Mouse (Mus musculus) limb, embryonic 15.5 days (tissue): ENCODE results near the gene Ttc38. TPM values are rescaled to one million over a fixed set of nuclear protein-coding genes. Genes with fewer than 3 reads are reported as not detected.

Source experiments
- ATAC-seq: fragments of 200-750 bp; cut with Nextera tagmentation; 2 replicates; pipeline ENCODE4 v1.8.0; 2017; ENCODE audit warnings: low read depth, moderate TSS enrichment; ENCODE audit not compliant: insufficient number of reproducible peaks, low FRiP score, low TSS enrichment
- H3K27ac ChIP-seq: fragments of 300-500 bp; sonication (generic); 2 replicates; pipeline ENCODE4 v1.5.1; 2015; ENCODE audit warnings: moderate library complexity, mild to moderate bottlenecking, inconsistent platforms
- H3K27me3 ChIP-seq: fragments of 300-500 bp; sonication (generic); 2 replicates; pipeline ENCODE4 v1.6.1; 2015; ENCODE audit warnings: inconsistent platforms
- H3K36me3 ChIP-seq: fragments of 300-500 bp; sonication (generic); 2 replicates; pipeline ENCODE4 v1.6.1; 2015; ENCODE audit warnings: inconsistent platforms
- H3K4me1 ChIP-seq: fragments of 300-500 bp; sonication (generic); 2 replicates; pipeline ENCODE4 v1.6.1; 2015; ENCODE audit warnings: inconsistent platforms
- H3K4me2 ChIP-seq: fragments of 300-500 bp; sonication (generic); 2 replicates; pipeline ENCODE4 v1.6.1; 2015; ENCODE audit warnings: mild to moderate bottlenecking, inconsistent platforms
- H3K4me3 ChIP-seq: fragments of 300-500 bp; sonication (generic); 2 replicates; pipeline ENCODE4 v1.5.1; 2015; ENCODE audit warnings: mild to moderate bottlenecking, inconsistent platforms
- H3K9ac ChIP-seq: fragments of 300-500 bp; sonication (generic); 2 replicates; pipeline ENCODE4 v1.6.1; 2015; ENCODE audit warnings: inconsistent platforms
- H3K9me3 ChIP-seq: fragments of 300-500 bp; sonication (generic); 2 replicates; pipeline ENCODE4 v1.6.1; 2016; ENCODE audit warnings: inconsistent platforms
- WGBS: fragments of 180-500 bp; shearing (Covaris S2); methylation state at CpG from one replicate; pipeline ENCODE4 v1.1.7; 2015; 5-methylcytosine and 5-hydroxymethylcytosine counted together
- polyA plus RNA-seq: library from polyadenylated mRNA; unstranded; fragments of >200 nt; fragmentation: Nextera tagmentation; extraction: Ambion mirVana; gene quantifications from 2 replicates; pipeline ENCODE4 v1.2.1, GENCODE M21; 2015

Ttc38 gene
- polyA plus RNA-seq, 1 experiment from 2014 or later: 8.0 TPM

GRCm38 (mm10) chr15:85900318-85900717, 68.2 kb downstream of the Ttc38 start:
- WGBS: 82% methylated on average over 8 of the region's 8 CpGs
- Histone ChIP-seq H3K4me1 (no peaks in the 10 kb centered on the region), H3K4me2 (no peak overlapping the region), H3K36me3 (peaks cover 61% of the 10 kb centered on the region), H3K27ac (no peak overlapping the region), H3K9ac (no peak overlapping the region), H3K9me3 (no peaks in the 10 kb centered on the region), H3K27me3 (no peaks in the 10 kb centered on the region), H3K4me3 (no peak overlapping the region)
- no peak for ATAC-seq

GRCm38 (mm10) chr15:85900801-85901200, 68.7 kb downstream of the Ttc38 start:
- no peaks in the 10 kb centered on the region for H3K4me1 ChIP-seq
- H3K27me3 ChIP-seq: no peaks in the 10 kb centered on the region
- H3K4me3 ChIP-seq: no peak overlapping the region
- ATAC-seq: no peak
- H3K27ac ChIP-seq: no peak overlapping the region
- no peaks in the 10 kb centered on the region for H3K9me3 ChIP-seq
- H3K4me2 ChIP-seq: no peak overlapping the region
- H3K9ac ChIP-seq: no peak overlapping the region
- H3K36me3 ChIP-seq: peaks cover 56% of the 10 kb centered on the region
- WGBS: 86% methylated on average over 12 of the region's 12 CpGs

GRCm38 (mm10) chr15:85902505-85902904, 70.4 kb downstream of the Ttc38 start:
- Histone ChIP-seq H3K9me3 (no peaks in the 10 kb centered on the region), H3K4me1 (no peaks in the 10 kb centered on the region), H3K4me3 (no peak overlapping the region), H3K27me3 (no peaks in the 10 kb centered on the region), H3K9ac (no peak overlapping the region), H3K36me3 (peaks cover 39% of the 10 kb centered on the region), H3K27ac (no peak overlapping the region), H3K4me2 (no peak overlapping the region)
- 84% methylated on average over 10 of the region's 10 CpGs for WGBS
- ATAC-seq: no peak

GRCm38 (mm10) chr15:85903826-85904225, 71.7 kb downstream of the Ttc38 start:
- H3K27ac ChIP-seq: no peak overlapping the region
- H3K4me3 ChIP-seq: no peak overlapping the region
- H3K4me1 ChIP-seq: no peaks in the 10 kb centered on the region
- no peaks in the 10 kb centered on the region for H3K27me3 ChIP-seq
- 68% methylated on average over 8 of the region's 8 CpGs for WGBS
- ATAC-seq: no peak
- no peak overlapping the region for H3K4me2 ChIP-seq
- no peak overlapping the region for H3K9ac ChIP-seq
- H3K9me3 ChIP-seq: no peaks in the 10 kb centered on the region
- H3K36me3 ChIP-seq: peaks cover 29% of the 10 kb centered on the region

Other genes with a start within 250 kb of the Ttc38 start
- 49.5 and 62.1 TPM in 2 replicates for gene Wnt7b, start 249.8 kb upstream of the Ttc38 start, polyA plus RNA-seq
- 1.7 and 4.8 TPM in 2 replicates for gene Ppara, start 97.3 kb upstream of the Ttc38 start, polyA plus RNA-seq
- 32.0 and 34.6 TPM in 2 replicates for gene Cdpf1, start 20.6 kb upstream of the Ttc38 start, polyA plus RNA-seq
- 0.14 and 0.24 TPM in 2 replicates for gene Pkdrej, start 10.6 kb upstream of the Ttc38 start, polyA plus RNA-seq
- 19.5 and 19.6 TPM in 2 replicates for gene Gtse1, start 27.4 kb downstream of the Ttc38 start, polyA plus RNA-seq
- 49.1 and 51.3 TPM in 2 replicates for gene Trmu, start 47.0 kb downstream of the Ttc38 start, polyA plus RNA-seq
- gene Celsr1, start 201.5 kb downstream of the Ttc38 start, polyA plus RNA-seq: 2.7 and 3.6 TPM in 2 replicates
- gene Gramd4, start 225.4 kb downstream of the Ttc38 start, polyA plus RNA-seq: 15.6 and 22.0 TPM in 2 replicates